Mouse (Mus musculus): ENCODE data around the gene Popdc2. TPM values are rescaled to one million over a fixed set of nuclear protein-coding genes. Genes with fewer than 3 reads are reported as not detected.
A peak's percentile ranks its signal among the peaks of the same experiment; 100 is the strongest.

The Popdc2 gene
- polyA plus RNA-seq, 1 experiment from 2014 or later, result 0.57 TPM

DNA sequence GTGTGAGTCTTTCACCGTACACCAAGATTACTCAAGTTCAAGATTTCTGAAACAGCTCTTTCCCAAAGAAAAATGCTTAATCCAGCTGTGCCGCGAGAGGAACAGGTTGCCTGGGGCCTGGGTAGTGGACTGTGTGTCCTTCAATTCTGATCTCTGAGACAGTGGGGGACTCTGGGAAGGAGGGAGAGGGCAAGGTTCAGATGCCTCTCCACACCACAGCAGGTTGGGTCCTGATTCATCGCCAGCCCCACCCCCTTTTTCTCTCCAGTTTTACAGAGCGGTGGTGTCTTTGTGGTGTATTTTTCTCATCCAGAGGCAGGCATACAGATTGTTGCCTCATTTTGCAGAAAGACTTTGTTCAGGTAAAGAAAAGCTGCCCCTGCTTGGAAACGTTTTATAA is 36.3 kb downstream of the Popdc2 start:
- H3K4me1 ChIP-seq, result peaks cover 13% of the 10 kb centered on the region
- H3K4me2 ChIP-seq, result no peak overlapping the region
- no peak overlapping the region for H3K4me3 ChIP-seq
- no peak overlapping the region for H3K9ac ChIP-seq
- no peaks in the 10 kb centered on the region for H3K36me3 ChIP-seq (replicated peaks)
- no peaks in the 10 kb centered on the region for H3K9me3 ChIP-seq
- no peak for ATAC-seq (replicated peaks)
- H3K27ac ChIP-seq, result no peak overlapping the region
- WGBS, result 91% methylated on average over 6 of the region's 6 CpGs
- no peaks in the 10 kb centered on the region for H3K27me3 ChIP-seq (replicated peaks)

GRCm38 (mm10) chr16:38399076-38399475 is 37.1 kb downstream of the Popdc2 start:
- H3K9ac ChIP-seq, result no peak overlapping the region
- H3K9me3 ChIP-seq, result no peaks in the 10 kb centered on the region
- ATAC-seq (replicated peaks), result no peak
- peak overlapping the region; percentile 50 for H3K4me2 ChIP-seq
- H3K36me3 ChIP-seq (replicated peaks), result no peaks in the 10 kb centered on the region
- 72% methylated on average over 3 of the region's 3 CpGs for WGBS
- peak overlapping the region; percentile 70 for H3K27ac ChIP-seq
- H3K4me3 ChIP-seq, result no peak overlapping the region
- peaks cover 13% of the 10 kb centered on the region for H3K4me1 ChIP-seq
- H3K27me3 ChIP-seq (replicated peaks), result no peaks in the 10 kb centered on the region

DNA sequence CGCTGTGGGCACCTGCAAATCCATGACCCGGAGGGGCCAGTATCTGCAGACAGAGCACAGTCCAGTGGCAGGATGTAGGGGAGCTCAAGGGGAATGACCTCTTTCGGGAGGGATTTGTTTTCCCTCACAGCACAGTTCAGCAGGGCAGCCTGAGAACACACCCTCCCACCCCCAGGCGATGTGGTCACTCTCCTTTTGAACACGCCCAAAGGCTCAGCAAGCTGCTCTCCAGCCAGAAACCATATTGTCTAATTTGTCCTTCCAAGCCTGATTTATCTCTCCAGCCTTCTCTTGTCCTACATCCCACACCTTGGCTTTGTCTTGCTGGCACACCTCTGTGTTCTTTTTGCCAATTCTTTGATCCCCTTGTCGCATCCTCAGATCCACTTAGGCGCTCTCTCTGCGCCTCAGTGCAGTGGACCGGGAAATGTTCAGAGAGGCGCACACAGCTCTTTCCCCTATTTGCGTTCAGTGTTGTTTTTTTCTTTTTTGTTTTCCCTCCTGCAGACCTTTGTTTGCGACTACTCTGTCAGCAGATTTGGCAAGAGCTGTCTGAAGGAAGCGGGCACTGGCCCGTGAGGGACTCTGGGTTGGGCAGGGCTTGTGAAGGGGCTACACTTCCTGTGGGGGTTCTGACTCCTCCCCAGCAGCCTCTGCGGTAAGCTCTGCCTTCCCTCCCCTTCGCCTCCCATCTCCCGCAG is 37.7 kb downstream of the Popdc2 start:
- Histone ChIP-seq H3K4me3 (peak overlapping the region; percentile 31), H3K9me3 (no peaks in the 10 kb centered on the region), H3K27ac (peak overlapping the region; percentile 70), H3K36me3 (replicated peaks) (no peaks in the 10 kb centered on the region), H3K4me1 (peaks cover 13% of the 10 kb centered on the region), H3K9ac (peak overlapping the region; percentile 29; the same call in 1 of the 2 replicates), H3K27me3 (replicated peaks) (no peaks in the 10 kb centered on the region), H3K4me2 (peak overlapping the region; percentile 50)
- peak; percentile 96 for ATAC-seq (replicated peaks)
- WGBS, result 6% methylated on average over 17 of the region's 17 CpGs

GRCm38 (mm10) chr16:38400311-38400960 is 38.4 kb downstream of the Popdc2 start:
- Histone ChIP-seq H3K36me3 (replicated peaks) (no peaks in the 10 kb centered on the region), H3K4me1 (peaks cover 13% of the 10 kb centered on the region), H3K9ac (peak overlapping the region; percentile 29; the same call in 1 of the 2 replicates), H3K27me3 (replicated peaks) (no peaks in the 10 kb centered on the region), H3K4me3 (peak overlapping the region; percentile 31), H3K4me2 (peak overlapping the region; percentile 50), H3K27ac (peak overlapping the region; percentile 70), H3K9me3 (no peaks in the 10 kb centered on the region)
- ATAC-seq (replicated peaks), result peak; percentile 43
- 73% methylated on average over 9 of the region's 9 CpGs for WGBS

DNA sequence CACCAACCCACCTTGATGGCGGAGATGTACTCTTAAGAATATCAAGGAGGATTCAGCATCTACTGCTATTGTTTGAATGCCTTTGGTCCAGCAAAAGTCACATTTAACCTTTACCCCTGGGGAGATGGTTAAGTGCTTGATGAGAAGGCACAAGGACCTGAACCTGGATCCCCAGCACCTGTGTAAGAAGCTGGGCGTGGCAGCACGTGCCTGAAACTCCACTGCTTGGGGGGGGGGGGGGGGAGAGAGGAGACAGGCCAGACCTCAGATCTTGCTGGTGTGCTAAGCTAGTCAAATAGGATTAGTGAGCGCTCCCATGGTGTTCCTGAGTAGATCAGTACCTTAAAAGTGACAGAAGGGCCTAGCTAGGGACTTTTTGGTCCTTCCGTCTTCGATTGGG is 39.5 kb downstream of the Popdc2 start:
- WGBS, result 82% methylated on average over 6 of the region's 6 CpGs
- no peaks in the 10 kb centered on the region for H3K27me3 ChIP-seq (replicated peaks)
- H3K4me2 ChIP-seq, result no peak overlapping the region
- ATAC-seq (replicated peaks), result no peak
- H3K27ac ChIP-seq, result no peak overlapping the region
- H3K4me1 ChIP-seq, result peaks cover 13% of the 10 kb centered on the region
- no peak overlapping the region for H3K9ac ChIP-seq
- H3K36me3 ChIP-seq (replicated peaks), result no peaks in the 10 kb centered on the region
- H3K9me3 ChIP-seq, result no peaks in the 10 kb centered on the region
- H3K4me3 ChIP-seq, result no peak overlapping the region

DNA sequence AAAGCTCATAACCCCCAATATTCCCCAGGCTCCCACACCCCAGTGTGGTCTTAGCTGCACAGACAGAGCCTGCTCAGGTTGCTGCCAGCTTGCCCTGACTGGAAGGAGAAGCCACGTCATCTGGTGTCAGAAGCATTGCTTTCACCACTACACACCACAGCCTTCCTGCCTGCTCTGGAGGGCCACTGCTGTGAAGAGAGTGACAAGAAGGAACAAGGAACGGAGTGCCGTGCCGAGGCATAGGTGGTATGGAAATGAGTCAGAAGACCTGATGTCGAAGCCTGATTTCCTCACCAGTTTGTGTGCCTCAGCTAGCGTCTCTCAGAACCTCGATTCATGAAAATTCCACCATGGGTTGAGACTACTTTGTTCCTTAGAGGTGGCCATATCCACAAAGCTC is 41.6 kb downstream of the Popdc2 start:
- ATAC-seq (replicated peaks), result no peak
- Histone ChIP-seq H3K4me2 (no peak overlapping the region), H3K4me1 (peaks cover 13% of the 10 kb centered on the region), H3K27me3 (replicated peaks) (no peaks in the 10 kb centered on the region), H3K9me3 (no peaks in the 10 kb centered on the region), H3K27ac (no peak overlapping the region), H3K9ac (no peak overlapping the region), H3K36me3 (replicated peaks) (no peaks in the 10 kb centered on the region), H3K4me3 (no peak overlapping the region)
- 84% methylated on average over 7 of the region's 7 CpGs for WGBS

- ATAC-seq (replicated peaks), result no peak
- WGBS, result 76% methylated on average over 5 of the region's 5 CpGs
Observed at GRCm38 (mm10) chr16:38406293-38406692, 44.3 kb downstream of the Popdc2 start.

GRCm38 (mm10) chr16:38406708-38407107 is 44.7 kb downstream of the Popdc2 start:
- H3K4me2 ChIP-seq, result no peak overlapping the region
- ATAC-seq (replicated peaks), result no peak
- no peaks in the 10 kb centered on the region for H3K36me3 ChIP-seq (replicated peaks)
- no peak overlapping the region for H3K27ac ChIP-seq
- no peaks in the 10 kb centered on the region for H3K4me1 ChIP-seq
- H3K4me3 ChIP-seq, result no peak overlapping the region
- no peaks in the 10 kb centered on the region for H3K27me3 ChIP-seq (replicated peaks)
- H3K9ac ChIP-seq, result no peak overlapping the region
- WGBS, result 83% methylated on average over 6 of the region's 6 CpGs
- H3K9me3 ChIP-seq, result no peaks in the 10 kb centered on the region

More at GRCm38 (mm10) chr16:38406293-38406692, 44.3 kb downstream of the Popdc2 start:
- Histone ChIP-seq H3K9me3 (no peaks in the 10 kb centered on the region), H3K27me3 (replicated peaks) (no peaks in the 10 kb centered on the region), H3K36me3 (replicated peaks) (no peaks in the 10 kb centered on the region), H3K4me2 (no peak overlapping the region), H3K9ac (no peak overlapping the region), H3K4me1 (no peaks in the 10 kb centered on the region), H3K27ac (no peak overlapping the region), H3K4me3 (no peak overlapping the region)

DNA sequence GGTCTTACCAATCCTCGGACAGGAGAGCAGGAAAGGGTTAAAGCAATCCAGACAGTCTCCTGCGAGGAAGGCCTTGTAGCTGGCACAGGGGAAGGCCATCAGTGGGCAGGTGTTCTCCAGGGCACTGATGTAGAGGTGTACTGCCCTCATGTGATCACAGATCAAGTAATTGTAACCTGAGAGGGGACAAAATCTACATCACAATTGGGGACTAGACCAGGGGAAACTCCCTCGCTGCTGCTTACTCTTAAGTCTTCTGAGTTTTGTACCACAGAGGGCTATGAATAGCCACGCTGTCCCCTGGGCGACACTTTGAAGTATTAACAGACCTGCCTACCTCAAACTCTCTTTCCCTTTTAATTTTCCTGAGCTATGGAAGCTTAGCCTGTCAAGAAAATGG is 45.6 kb downstream of the Popdc2 start:
- Histone ChIP-seq H3K36me3 (replicated peaks) (no peaks in the 10 kb centered on the region), H3K27me3 (replicated peaks) (no peaks in the 10 kb centered on the region), H3K4me3 (no peak overlapping the region), H3K27ac (no peak overlapping the region), H3K9ac (no peak overlapping the region), H3K9me3 (no peaks in the 10 kb centered on the region), H3K4me1 (no peaks in the 10 kb centered on the region), H3K4me2 (no peak overlapping the region)
- no peak for ATAC-seq (replicated peaks)
- WGBS, result 39% methylated on average over 5 of the region's 5 CpGs

GRCm38 (mm10) chr16:38408416-38408815 is 46.4 kb downstream of the Popdc2 start:
- ATAC-seq (replicated peaks), result no peak
- H3K27me3 ChIP-seq (replicated peaks), result no peaks in the 10 kb centered on the region
- H3K4me3 ChIP-seq, result no peak overlapping the region
- WGBS, result 98% methylated on average over 8 of the region's 8 CpGs
- no peaks in the 10 kb centered on the region for H3K4me1 ChIP-seq
- H3K9me3 ChIP-seq, result no peaks in the 10 kb centered on the region
- no peak overlapping the region for H3K9ac ChIP-seq
- no peaks in the 10 kb centered on the region for H3K36me3 ChIP-seq (replicated peaks)
- no peak overlapping the region for H3K4me2 ChIP-seq
- no peak overlapping the region for H3K27ac ChIP-seq

DNA sequence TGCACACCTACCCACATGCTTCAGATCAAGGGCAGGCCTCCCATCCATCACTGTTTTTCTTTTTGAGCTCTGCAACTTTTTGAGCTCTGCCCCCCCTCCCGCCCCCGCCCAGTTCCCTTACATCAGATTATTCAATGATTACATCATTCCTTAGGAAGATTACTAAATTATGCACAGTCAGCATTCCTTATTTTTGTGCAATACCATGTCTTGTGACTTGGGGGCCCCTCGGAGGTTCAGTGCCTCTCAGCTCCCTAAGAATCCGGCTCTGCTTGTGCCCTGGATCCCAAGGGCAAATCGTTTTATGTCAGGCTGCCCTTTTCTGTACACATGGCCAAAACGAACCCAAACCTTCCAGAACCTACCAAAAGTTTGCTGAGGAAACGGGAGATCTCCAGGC is 52.9 kb downstream of the Popdc2 start:
- no peak for ATAC-seq (replicated peaks)
- Histone ChIP-seq H3K9me3 (no peaks in the 10 kb centered on the region), H3K9ac (no peak overlapping the region), H3K27ac (no peak overlapping the region), H3K27me3 (replicated peaks) (no peaks in the 10 kb centered on the region), H3K4me3 (no peak overlapping the region), H3K4me1 (no peaks in the 10 kb centered on the region), H3K36me3 (replicated peaks) (no peaks in the 10 kb centered on the region), H3K4me2 (no peak overlapping the region)
- 77% methylated on average over 7 of the region's 7 CpGs for WGBS

DNA sequence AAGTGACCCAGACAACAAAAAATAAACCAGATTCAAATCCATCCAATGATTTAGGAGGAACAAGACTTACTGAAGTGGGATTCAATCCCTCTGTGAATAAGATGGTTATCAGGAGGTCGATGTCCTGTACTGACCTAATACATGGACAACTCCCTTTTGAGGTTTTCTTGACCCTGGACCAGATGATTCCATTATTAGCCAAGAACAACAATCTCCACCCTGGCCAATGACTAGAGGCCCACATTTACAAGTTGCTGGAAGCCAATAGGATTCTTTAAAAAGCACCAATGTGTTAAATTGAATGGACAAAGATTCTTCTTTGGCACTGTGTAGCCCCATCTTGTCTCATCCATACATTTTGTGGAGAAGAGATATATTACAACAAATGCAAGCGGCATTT is 63.4 kb downstream of the Popdc2 start:
- Histone ChIP-seq H3K4me2 (no peak overlapping the region), H3K27ac (no peak overlapping the region), H3K4me1 (no peaks in the 10 kb centered on the region), H3K36me3 (replicated peaks) (no peaks in the 10 kb centered on the region), H3K9me3 (no peaks in the 10 kb centered on the region), H3K27me3 (replicated peaks) (no peaks in the 10 kb centered on the region), H3K9ac (no peak overlapping the region), H3K4me3 (no peak overlapping the region)
- WGBS, result 88% methylated on average over 2 of the region's 2 CpGs
- ATAC-seq (replicated peaks), result no peak

- no peak for ATAC-seq (replicated peaks)
- H3K4me3 ChIP-seq, result no peak overlapping the region
- H3K27me3 ChIP-seq (replicated peaks), result no peaks in the 10 kb centered on the region
- 86% methylated on average over 1 of the region's 1 CpGs for WGBS
- H3K9me3 ChIP-seq, result no peaks in the 10 kb centered on the region
- H3K9ac ChIP-seq, result no peak overlapping the region
- H3K4me2 ChIP-seq, result no peak overlapping the region
- H3K27ac ChIP-seq, result no peak overlapping the region
- no peaks in the 10 kb centered on the region for H3K4me1 ChIP-seq
- H3K36me3 ChIP-seq (replicated peaks), result no peaks in the 10 kb centered on the region
Observed at GRCm38 (mm10) chr16:38425799-38426198, 63.8 kb downstream of the Popdc2 start.
